Mouse (Mus musculus): ENCODE measurements around the gene Tmem106b.

Tmem106b gene

DNA sequence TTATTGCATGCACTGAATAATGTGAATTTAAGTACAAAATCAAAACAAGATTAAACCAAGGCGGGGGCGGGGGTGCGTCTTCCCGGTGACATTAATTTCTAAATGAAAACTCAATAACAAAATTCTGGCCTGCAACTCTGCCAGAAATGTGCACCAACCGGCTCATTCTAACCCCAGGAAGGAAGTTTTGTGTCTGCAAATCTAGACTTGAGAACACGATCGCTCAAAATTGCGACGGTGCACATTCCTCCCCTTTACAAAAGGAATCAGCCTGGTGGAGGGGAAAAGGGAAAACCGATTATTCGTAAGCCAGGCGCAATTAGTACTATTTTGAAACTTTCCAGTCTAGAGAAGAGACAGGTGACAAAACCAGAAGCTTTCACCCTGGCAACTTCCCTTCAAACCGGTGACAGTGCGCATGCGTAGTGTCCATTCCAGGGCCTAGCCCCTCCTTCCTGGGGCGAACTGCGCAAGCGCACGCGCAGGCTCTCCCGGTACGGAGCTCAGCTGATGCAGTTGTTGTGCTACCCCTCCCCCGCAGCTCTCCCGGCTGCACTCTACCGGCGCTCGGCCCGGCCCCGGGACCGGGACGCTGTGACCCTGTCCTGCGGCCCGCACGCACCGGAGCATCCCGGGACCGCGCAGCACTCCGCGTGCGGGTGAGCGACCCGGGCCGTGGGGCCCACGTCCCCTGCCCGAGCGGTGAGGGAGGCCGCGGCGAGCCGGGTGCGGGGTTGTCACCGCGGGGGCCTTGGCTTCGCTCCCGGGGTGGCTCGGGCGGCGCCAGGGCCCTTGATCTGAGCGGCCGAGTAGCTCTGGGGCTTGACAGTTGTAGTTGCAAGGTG, at the start of gene Tmem106b:
TSS of gene Tmem106b (plus strand) at position 458 of the 845 bp plus-strand sequence.
- DNase-seq (ENCODE audit: low read depth, low spot score) = peak; percentile 99

DNA sequence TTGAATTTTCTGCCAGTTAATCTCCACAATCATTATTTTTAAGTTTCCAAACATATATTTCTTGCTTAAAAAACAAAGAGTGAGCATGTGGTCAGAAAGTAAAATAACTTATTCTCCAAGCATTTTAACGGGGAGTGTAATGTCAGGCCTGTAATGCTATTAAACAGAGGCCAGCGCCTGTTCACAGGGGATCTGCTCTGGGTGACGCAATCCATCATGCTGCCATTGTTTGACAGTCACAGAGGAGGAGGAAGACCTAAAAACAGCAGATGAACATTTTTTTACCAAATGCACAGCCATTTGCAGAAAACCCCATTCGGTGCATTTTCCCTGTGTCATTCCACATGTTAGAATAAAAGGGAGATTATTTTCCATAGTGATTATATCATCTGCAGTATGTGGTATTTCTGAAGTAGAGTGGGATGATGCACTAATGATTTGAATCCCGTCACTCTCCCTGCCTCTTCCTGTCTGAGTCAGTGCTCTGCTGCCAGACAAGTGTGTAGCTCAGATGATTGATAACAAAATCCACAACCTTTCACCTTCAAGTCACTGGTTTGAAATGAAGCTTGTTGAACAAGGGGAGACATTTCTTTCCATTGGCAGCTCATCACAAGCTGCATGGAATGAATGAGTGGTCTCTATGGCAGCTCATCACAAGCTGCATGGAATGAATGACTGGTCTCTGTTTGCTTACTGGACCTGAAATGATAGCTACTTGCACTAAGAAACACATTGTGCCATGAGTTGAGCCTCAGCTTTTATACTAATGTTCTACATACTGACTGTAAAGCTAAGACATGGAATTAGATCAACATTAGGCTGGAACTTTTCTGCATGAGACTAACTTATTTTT, 48.1 kb upstream of the Tmem106b start:
- peak; percentile 20 for DNase-seq (ENCODE audit: low read depth, low spot score)

DNA sequence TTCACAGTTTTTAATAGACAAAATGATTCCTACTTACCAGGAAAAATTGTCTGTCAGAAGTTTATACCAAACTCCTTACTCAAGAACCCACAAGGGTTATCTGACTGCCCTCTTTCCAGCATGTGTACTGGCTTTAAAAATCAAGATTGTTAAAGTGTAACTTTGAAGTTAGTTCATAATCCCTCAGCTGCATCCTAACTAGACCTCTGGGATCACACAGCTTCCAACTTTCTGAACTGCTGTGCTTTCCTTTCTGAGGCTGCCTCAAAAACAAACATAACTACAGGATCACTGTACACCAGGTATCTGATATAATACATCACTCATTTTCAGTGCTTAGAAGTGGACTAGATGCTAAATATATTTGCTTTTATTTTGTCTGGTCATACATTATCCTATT, 39.0 kb upstream of the Tmem106b start:
- DNase-seq (ENCODE audit: low read depth, low spot score) = no peak

DNA sequence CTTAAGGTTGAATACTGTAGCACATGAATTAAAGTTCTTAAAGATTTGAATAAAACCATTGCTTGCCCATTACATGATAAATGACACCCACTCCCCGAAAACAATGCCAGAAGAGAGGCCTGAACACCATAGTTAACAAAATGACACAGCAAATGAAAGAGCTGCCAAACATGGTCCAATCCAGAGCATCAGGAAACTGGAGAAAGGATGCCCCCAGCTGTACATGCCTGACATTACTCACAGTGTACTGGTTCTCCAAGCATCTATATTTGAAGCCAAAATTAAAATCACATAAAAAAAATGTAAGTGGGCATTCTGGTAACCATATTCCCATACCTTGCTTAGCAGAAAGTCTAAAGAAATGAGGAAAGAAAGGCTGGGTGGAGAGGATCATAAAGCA, 38.6 kb upstream of the Tmem106b start:
- DNase-seq (ENCODE audit: low read depth, low spot score) = peak; percentile 61

DNA sequence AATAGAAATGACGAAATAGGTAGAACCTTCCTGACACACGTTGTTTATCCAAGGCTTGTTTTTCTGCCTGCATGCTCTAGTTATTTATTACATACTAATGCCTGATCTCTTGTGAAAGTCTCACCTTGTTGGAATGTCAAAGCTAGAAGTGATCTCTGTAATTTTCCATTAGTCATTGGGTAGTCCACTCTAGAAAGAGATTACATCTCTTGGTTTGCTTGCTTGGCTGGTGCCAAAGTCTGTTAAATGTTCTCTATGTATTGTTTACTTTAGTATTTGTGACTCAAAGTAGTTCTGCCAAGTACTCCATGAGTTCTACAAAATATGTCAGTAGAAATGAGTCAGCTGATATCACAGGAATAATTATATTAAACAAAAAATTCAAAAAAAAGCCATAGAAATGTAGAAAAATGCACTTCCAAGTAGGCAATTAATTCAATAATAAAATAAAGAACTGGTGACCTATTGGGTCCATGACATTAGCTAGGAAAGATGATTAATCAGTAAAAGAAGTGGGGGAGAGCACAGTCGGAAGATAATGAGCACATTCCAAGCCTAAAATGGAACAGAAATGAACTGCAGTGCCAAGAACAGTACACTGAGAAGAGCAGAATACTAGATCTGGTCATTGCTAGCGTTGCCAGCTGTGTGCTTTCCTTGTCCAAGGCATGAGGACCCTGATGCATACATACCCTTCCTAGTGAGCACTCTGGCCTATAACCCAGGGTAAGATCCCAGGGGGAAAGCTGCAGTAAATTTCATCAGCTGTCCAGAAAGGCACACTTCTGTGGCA, 17.0 kb upstream of the Tmem106b start:
- DNase-seq (ENCODE audit: low read depth, low spot score) = peak; percentile 10

DNA sequence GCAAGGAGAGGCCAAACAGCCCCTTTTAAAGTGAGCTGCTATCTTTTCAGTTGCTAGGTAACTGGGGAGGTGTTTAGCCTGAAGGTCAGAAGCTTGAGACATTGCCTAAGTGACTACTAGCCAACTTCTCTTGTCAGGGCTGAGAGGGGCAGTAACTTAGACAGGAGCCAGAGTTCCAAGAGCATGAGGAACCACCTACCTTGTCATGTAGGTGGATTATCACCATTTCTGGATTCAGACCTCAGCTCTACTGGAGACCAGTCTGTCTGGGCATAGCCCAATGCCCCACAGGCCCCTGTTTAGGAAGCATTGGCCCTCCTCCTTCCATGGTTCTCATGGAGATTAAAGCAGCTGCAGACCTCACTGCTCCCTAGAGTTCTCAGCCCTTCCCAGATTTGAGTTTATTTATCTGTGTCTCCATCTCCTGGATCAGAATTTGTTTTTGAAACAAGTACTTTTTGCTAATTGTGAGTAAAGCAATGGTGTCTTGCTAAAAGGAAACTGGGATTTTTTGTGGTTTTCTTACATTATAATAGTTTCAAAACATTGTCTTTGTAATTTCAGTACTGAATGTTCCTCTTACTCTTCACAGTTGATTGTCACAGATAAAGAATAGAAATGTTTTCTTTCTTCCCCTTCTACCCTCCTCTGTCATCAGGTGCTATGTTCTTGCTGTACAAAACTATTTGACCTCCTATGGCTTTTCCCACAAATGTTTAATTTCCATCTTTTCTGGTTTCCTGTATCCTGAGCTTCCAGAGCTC, 8.1 kb upstream of the Tmem106b start:
- DNase-seq (ENCODE audit: low read depth, low spot score) = no peak

DNA sequence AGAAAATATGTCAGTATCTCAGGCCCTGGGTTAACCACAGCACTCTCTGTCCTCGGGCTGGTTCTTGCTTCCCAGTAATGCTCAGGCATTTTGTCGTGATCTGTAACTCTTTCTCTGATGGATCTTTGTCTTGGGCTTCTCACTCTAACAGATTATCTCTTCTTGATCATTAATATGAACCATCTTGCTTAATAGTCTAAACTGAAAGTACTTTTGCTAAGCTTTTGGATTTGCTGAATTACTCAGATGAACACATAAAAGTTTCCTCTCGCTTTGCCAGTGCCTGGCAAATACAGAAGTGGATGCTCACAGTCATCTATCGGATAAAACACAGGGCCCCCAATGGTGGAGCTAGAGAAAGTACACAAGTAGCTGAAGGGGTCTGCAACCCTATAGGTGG, 7.5 kb upstream of the Tmem106b start:
- DNase-seq (ENCODE audit: low read depth, low spot score) = no peak

DNA sequence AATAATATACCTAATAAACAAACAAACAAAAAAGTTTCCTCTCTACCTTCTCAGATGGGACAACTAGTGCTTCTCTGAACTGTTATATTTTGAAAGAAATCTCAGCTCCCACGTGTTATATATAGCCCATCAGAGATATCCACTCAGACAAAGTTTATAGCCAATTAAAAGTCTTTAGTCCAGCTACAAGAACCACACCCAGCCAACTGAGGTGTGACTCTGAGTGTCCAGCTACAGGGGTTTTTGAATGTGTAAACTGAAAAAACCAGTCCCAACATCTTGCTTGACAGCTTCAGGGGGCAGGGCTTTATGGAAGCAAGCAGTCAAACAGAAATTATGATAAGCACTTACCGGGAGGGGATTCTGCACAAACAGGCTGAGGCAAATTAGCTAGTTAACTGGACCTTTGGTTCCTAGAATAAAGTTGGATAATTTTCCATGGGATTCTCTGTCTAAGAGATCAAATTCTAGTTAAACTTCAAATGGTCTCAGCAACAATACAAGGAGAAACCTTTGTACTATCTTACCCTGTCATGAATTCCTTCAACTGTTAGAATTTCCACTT, 6.8 kb upstream of the Tmem106b start:
- DNase-seq (ENCODE audit: low read depth, low spot score) = no peak

DNA sequence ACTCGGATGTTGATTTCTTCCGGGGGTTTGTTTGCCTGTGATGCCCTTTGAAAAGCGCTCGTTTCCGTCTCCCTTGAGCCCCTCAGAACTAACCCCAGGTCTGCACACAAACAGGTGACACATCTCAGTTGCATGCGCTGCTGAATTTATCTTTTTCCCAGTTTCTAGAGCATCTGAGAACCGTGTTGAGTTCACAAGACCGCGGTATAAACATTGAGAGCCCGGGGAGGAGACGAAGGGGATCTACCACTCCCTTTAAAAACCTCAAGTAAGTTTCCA, 527 bp downstream of the Tmem106b start:
- no peak for DNase-seq (ENCODE audit: low read depth, low spot score)

DNA sequence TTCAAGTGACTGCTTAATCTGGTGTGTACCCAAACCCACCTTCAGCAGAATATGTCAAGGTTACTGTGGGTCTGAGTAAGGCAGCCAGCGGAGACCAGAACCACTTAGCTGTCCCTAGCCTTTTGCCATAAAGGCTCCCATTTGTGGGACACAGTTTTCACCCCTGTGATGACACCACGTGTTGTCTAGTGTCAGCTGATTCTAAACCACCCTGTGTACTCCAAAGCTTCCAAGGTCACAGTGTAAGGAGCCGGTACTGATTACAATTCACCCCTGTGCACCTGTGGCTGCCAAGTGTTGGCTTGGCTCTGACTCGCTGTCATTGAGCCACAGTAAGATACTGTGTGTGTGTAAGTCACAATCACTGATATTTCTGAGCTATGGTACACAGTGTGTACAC, 926 bp downstream of the Tmem106b start:
- DNase-seq (ENCODE audit: low read depth, low spot score) = peak; percentile 42

DNA sequence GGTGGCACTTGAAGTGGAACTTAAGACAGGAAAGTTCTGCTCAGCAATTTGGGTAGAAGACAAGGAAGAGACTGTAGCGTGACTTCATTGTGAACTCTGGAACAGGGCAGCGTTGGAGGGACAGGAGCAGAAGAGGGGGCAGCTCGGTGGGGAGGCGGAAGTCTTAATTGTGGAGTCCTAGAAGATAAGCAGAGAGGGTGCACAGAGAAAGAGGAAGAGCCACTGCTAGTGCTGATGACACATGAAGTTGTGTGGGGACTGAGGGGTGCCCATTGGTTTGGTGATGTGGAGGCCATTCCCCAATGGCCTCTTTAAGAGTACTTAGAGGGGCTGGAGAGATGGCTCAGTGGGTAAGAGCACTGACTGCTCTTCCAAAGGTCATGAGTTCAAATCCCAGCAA, 3.5 kb downstream of the Tmem106b start:
- DNase-seq (ENCODE audit: low read depth, low spot score) = no peak

DNA sequence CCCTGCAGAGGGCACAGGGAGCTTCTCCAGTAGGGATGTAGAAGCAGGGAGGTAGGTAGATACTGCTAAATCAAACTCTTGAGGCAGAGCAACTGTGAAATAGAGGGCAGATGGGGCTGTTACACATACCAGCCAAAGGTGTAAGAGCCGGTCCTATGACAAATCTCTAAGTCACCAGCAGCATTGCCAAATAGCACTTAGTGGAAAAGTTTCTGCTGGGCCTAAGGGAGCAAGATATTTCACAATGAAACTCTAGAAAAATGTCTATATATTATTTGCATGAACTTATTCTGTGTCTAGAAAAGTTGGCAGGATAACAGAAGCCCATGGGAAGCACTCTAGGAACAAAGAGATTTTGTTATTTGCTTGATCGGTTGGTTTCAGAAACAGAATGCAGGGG, 4.3 kb downstream of the Tmem106b start:
- no peak for DNase-seq (ENCODE audit: low read depth, low spot score)

DNA sequence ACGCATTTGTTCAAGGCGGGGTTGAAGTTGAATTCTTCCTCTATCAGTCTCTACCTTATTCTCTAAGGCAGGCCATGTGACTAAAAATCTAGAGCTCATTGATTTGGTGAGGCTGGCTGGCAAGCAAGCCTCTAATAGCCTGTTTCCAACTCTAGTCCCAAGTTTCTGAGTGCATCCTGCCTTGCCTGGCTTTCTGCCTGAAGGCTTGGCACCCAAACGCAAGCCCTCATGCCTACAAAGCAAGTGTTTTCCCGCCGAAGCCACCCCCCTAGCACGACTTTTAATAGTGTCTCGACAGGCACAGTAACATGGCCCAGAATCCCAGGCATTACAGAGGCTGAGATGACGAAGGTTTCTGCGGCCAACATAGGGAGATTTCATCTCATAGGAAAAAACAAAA, 13.3 kb downstream of the Tmem106b start:
- DNase-seq (ENCODE audit: low read depth, low spot score) = peak; percentile 47

DNA sequence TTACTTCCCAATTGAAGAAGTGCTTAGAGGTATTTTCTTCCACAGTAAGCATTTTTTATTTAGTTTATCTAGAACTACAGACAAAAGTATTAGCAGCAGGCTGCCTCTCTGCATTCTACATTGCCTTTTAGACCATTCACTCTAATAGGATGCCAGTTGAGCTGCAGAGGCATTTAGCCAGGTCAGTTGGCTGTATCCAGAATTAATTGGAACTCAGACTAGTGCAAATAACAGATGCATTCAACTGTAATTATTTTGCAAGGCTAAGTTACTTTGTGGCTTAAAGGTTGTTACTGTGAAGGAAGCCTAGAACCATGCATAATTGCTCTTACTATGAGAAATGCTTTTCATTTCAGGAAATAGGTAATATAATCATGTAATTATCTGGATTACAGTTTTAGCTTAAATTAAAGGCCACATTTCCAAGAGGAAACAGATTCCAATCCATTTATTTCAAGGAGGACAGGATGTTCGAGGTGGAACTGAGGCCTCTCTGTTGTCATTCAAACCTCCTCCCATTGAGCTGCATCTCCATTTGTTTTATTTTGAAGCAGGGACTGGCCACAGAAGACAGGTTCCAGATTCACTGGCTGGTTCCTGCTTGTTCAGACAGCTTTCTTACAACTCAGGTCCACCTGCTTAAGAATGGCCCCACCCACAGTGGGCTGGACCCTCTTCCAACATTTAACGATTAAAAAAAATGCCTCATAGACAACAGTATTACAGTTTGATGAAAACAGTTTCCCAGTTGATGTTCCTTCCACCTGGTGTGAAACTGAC, 27.3 kb downstream of the Tmem106b start:
- DNase-seq (ENCODE audit: low read depth, low spot score) = no peak

DNA sequence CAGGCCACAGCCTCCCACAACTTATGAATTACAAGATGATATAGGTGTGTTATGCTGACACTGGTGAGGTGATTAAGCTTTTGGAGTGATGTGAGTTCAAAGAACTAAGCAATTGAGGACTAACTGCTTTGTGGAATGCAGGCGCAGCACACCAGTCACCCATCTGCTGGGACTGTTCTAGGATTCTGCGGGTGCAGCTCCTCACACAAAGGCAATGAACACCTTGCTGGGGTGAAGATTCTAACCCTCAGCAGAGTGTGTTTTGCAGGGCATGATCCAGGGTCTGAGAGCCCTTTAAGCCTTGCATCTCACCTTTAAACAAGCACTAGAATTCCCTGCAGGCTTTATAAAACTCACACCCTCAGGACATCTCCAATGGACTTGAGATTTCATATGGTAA, 30.6 kb downstream of the Tmem106b start:
- DNase-seq (ENCODE audit: low read depth, low spot score) = no peak

DNA sequence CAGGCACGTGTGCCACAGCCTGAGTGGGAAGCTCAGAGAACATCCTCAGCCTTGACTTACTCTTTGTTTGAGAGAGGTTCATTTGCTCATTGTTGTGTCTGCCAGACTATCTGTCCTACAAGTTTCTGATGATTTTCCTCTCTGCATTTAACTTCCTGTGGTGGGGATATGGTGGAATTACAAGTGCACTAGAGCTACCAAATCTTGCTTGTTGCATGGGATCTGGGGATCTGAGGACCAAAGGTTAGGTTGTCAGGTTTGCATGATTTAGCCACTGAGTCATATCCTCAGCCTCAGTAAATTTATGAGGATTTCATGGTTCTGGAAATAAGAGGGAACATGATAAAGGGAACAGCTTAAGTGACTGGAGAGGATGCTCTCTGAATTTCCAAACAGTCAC, 39.1 kb downstream of the Tmem106b start:
- no peak for DNase-seq (ENCODE audit: low read depth, low spot score)

DNA sequence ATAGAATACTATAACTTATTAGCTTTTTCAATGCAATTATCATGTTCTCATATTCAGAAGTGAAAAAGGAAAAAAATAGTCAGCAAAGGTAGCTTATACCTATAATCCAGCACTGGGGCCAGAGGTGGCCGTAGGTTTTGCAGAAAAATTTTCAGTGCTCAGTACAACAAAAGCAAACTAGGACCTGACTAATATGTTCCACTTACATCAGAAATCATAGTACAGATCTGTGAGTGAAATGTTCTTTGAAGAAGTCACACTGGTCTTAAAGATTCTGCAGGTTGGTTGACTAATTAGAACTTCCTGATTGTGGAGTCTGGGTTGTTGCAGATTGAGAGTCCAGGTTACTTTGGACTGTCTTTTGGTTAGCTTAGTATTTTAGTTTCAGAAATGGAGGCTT, 67.7 kb downstream of the Tmem106b start:
- DNase-seq (ENCODE audit: low read depth, low spot score) = no peak
